Mouse (Mus musculus) bone marrow macrophage, adult 2 months (primary cell): ENCODE measurements around the gene Ngef. TPM values are rescaled to one million over a fixed set of nuclear protein-coding genes. Genes with fewer than 3 reads are reported as not detected.
"Not testable (repeated sequence)": the region's sequence is repeated elsewhere in the genome, so short reads cannot be mapped to it uniquely, and the experiment has no call there.

Experiments used
- H3K27ac ChIP-seq: 2 replicates; pipeline ENCODE4 v1.5.1; 2012; ENCODE audit warnings: low read depth, low read length; ENCODE audit not compliant: insufficient read depth
- H3K4me1 ChIP-seq: 2 replicates; pipeline ENCODE4 v1.6.1; 2012; ENCODE audit warnings: low read length; ENCODE audit not compliant: control insufficient read depth, insufficient read depth
- H3K4me3 ChIP-seq: 2 replicates; pipeline ENCODE4 v1.5.1; 2012; ENCODE audit warnings: mild to moderate bottlenecking, low read length, moderate library complexity; ENCODE audit not compliant: insufficient read depth
- CTCF ChIP-seq: IDR thresholded peaks from 2 replicates; pipeline ENCODE4 v1.5.1; 2012; ENCODE audit warnings: low read depth, mild to moderate bottlenecking, low read length, moderate library complexity
- POLR2A ChIP-seq: IDR thresholded peaks from 2 replicates; pipeline ENCODE4 v1.6.1; 2012; ENCODE audit warnings: mild to moderate bottlenecking, low read depth, low read length, borderline replicate concordance
- polyA plus RNA-seq: library from polyadenylated mRNA; stranded (reverse); fragments of >200 nt; gene quantifications from 2 replicates; pipeline ENCODE4 v1.2.4, GENCODE M21; 2012; ENCODE audit not compliant: missing spikeins, insufficient read depth, insufficient read length

Ngef gene
- polyA plus RNA-seq, 1 experiment = not detected

GRCm38 (mm10) chr1:87492285-87492684, 81.4 kb downstream of the Ngef start:
- TF ChIP-seq CTCF = no peak
- no peak for TF ChIP-seq POLR2A
- H3K4me3 ChIP-seq = no peak overlapping the region
- no peak overlapping the region for H3K27ac ChIP-seq
- H3K4me1 ChIP-seq = no peaks in the 10 kb centered on the region

GRCm38 (mm10) chr1:87486386-87486785, 87.3 kb downstream of the Ngef start:
- H3K4me3 ChIP-seq = no peak overlapping the region
- H3K4me1 ChIP-seq = no peaks in the 10 kb centered on the region
- H3K27ac ChIP-seq = no peak overlapping the region
- TF ChIP-seq POLR2A = no peak
- no peak for TF ChIP-seq CTCF

GRCm38 (mm10) chr1:87482546-87482945, 91.1 kb downstream of the Ngef start:
- no peak overlapping the region for H3K4me3 ChIP-seq
- no peak for TF ChIP-seq CTCF
- no peaks in the 10 kb centered on the region for H3K4me1 ChIP-seq
- no peak overlapping the region for H3K27ac ChIP-seq

GRCm38 (mm10) chr1:87475076-87475895, 98.4 kb downstream of the Ngef start:
- TF ChIP-seq CTCF (no peak), POLR2A (no peak)
- Histone ChIP-seq H3K4me3 (no peak overlapping the region), H3K27ac (no peak overlapping the region), H3K4me1 (no peaks in the 10 kb centered on the region)

- Histone ChIP-seq H3K27ac (no peak overlapping the region), H3K4me1 (0 out of 2 replicates have a peak, but pooled peaks cover 3% of the 10 kb centered on the region), H3K4me3 (no peak overlapping the region)
- no peak for TF ChIP-seq POLR2A
- TF ChIP-seq CTCF = no peak
Observed at GRCm38 (mm10) chr1:87472576-87472975, 101.1 kb downstream of the Ngef start.

- no peak for TF ChIP-seq POLR2A
- no peak for TF ChIP-seq CTCF
- Histone ChIP-seq H3K4me1 (0 out of 2 replicates have a peak, but pooled peaks cover 3% of the 10 kb centered on the region), H3K27ac (no peak overlapping the region), H3K4me3 (no peak overlapping the region)
Observed at GRCm38 (mm10) chr1:87471914-87472313, 101.8 kb downstream of the Ngef start.

- H3K4me3 ChIP-seq, H3K4me1 ChIP-seq, H3K27ac ChIP-seq: not testable (repeated sequence)
Observed at GRCm38 (mm10) chr1:87469971-87470370, 103.7 kb downstream of the Ngef start, which contains the start of gene Snorc. Snorc (plus strand) TSS chr1:87470271.

- no peak overlapping the region for H3K27ac ChIP-seq
- H3K4me3 ChIP-seq = no peak overlapping the region
- TF ChIP-seq POLR2A = no peak
- TF ChIP-seq CTCF = no peak
- H3K4me1 ChIP-seq = 0 out of 2 replicates have a peak, but pooled peaks cover 3% of the 10 kb centered on the region
Observed at GRCm38 (mm10) chr1:87468321-87468720, 105.3 kb downstream of the Ngef start.

GRCm38 (mm10) chr1:87467469-87467868, 106.2 kb downstream of the Ngef start:
- H3K4me1 ChIP-seq = 0 out of 2 replicates have a peak, but pooled peaks cover 3% of the 10 kb centered on the region
- TF ChIP-seq CTCF (no peak), POLR2A (no peak)
- H3K4me3 ChIP-seq = no peak overlapping the region
- H3K27ac ChIP-seq = no peak overlapping the region

- H3K27ac ChIP-seq, H3K4me1 ChIP-seq, H3K4me3 ChIP-seq: not testable (repeated sequence)
Observed at GRCm38 (mm10) chr1:87459856-87460255, 113.8 kb downstream of the Ngef start.

- TF ChIP-seq POLR2A = no peak
- no peak for TF ChIP-seq CTCF
Observed at GRCm38 (mm10) chr1:87458045-87458444, 115.6 kb downstream of the Ngef start.

More at GRCm38 (mm10) chr1:87458045-87458444, 115.6 kb downstream of the Ngef start:
- no peak overlapping the region for H3K4me3 ChIP-seq
- H3K4me1 ChIP-seq = no peaks in the 10 kb centered on the region
- no peak overlapping the region for H3K27ac ChIP-seq
